Mouse (Mus musculus): ENCODE measurements around the gene Insr. TPM values are rescaled to one million over a fixed set of nuclear protein-coding genes. Genes with fewer than 3 reads are reported as not detected.
"Not testable (repeated sequence)": the region's sequence is repeated elsewhere in the genome, so short reads cannot be mapped to it uniquely, and the experiment has no call there.

Gene Insr
- 31.5 and 39.5 TPM in 2 replicates for total RNA-seq (2014; rRNA removed)
- 21.5 and 36.9 TPM in 2 replicates for polyA plus RNA-seq (2015; fragmentation: Nextera tagmentation; extraction: Ambion mirVana)

- peak; percentile 92 for DNase-seq
- peak within 1 kb of the TSS; percentile 95 for H3K4me3 ChIP-seq (ENCODE audit: low read depth, low read length)
- no peaks in the 10 kb centered on the region; the same call in 1 of the 2 replicates for H3K36me3 ChIP-seq (ENCODE audit: insufficient read depth)
- H3K4me2 ChIP-seq (ENCODE audit: low read depth) = peak within 1 kb of the TSS; percentile 82
- TF ChIP-seq CTCF (IDR thresholded peaks at IDR 0.05; ENCODE audit: low read depth) = no peak
- H3K27me3 ChIP-seq (ENCODE audit: insufficient read depth, low read length) = no peaks in the 10 kb centered on the region
- ATAC-seq = peak; percentile 96
- no peaks in the 10 kb centered on the region for H3K9me3 ChIP-seq (ENCODE audit: low read length)
- H3K4me1 ChIP-seq (ENCODE audit: insufficient read depth) = peaks cover 26% of the 10 kb centered on the region
- under 1% methylated on average over 58 of the region's 61 CpGs for WGBS
- H3K9ac ChIP-seq = peak within 1 kb of the TSS; percentile 96
- peak within 1 kb of the TSS; percentile 81 for H3K27ac ChIP-seq (ENCODE audit: low read depth, low read length)
These were observed at the start of gene Insr for GRCm38 (mm10) chr8:3278934-3279720. TSS of gene Insr (minus strand) at chr8:3279617.

GRCm38 (mm10) chr8:3327538-3328245, 48.3 kb upstream of the Insr start:
- 77% methylated on average over 8 of the region's 8 CpGs for WGBS
- no peak overlapping the region for H3K4me2 ChIP-seq (ENCODE audit: low read depth)
- H3K36me3 ChIP-seq (ENCODE audit: insufficient read depth) = no peaks in the 10 kb centered on the region
- TF ChIP-seq CTCF (IDR thresholded peaks at IDR 0.05; ENCODE audit: low read depth) = no peak
- no peaks in the 10 kb centered on the region for H3K4me1 ChIP-seq (ENCODE audit: insufficient read depth)
- H3K4me3 ChIP-seq (ENCODE audit: low read depth, low read length) = no peak overlapping the region
- H3K9me3 ChIP-seq (ENCODE audit: low read length) = no peaks in the 10 kb centered on the region
- H3K27me3 ChIP-seq (ENCODE audit: insufficient read depth, low read length) = no peaks in the 10 kb centered on the region
- no peak overlapping the region for H3K27ac ChIP-seq (ENCODE audit: low read depth, low read length)
- H3K9ac ChIP-seq = no peak overlapping the region
- ATAC-seq (no peak), DNase-seq (no peak)

GRCm38 (mm10) chr8:3327056-3327455, 47.6 kb upstream of the Insr start:
- no peak overlapping the region for H3K27ac ChIP-seq (ENCODE audit: low read depth, low read length)
- H3K4me1 ChIP-seq (ENCODE audit: insufficient read depth) = no peaks in the 10 kb centered on the region
- WGBS = 84% methylated on average over 1 of the region's 1 CpGs
- TF ChIP-seq CTCF (IDR thresholded peaks at IDR 0.05; ENCODE audit: low read depth) = no peak
- H3K27me3 ChIP-seq (ENCODE audit: insufficient read depth, low read length) = no peaks in the 10 kb centered on the region
- no peak for DNase-seq
- no peaks in the 10 kb centered on the region for H3K36me3 ChIP-seq (ENCODE audit: insufficient read depth)
- no peak for ATAC-seq
- no peak overlapping the region for H3K9ac ChIP-seq
- no peaks in the 10 kb centered on the region for H3K9me3 ChIP-seq (ENCODE audit: low read length)
- H3K4me3 ChIP-seq (ENCODE audit: low read depth, low read length) = no peak overlapping the region
- no peak overlapping the region for H3K4me2 ChIP-seq (ENCODE audit: low read depth)

- Histone ChIP-seq H3K9ac (no peak overlapping the region), H3K4me3 (ENCODE audit: low read depth, low read length) (no peak overlapping the region), H3K27ac (ENCODE audit: low read depth, low read length) (no peak overlapping the region), H3K4me1 (ENCODE audit: insufficient read depth) (no peaks in the 10 kb centered on the region), H3K9me3 (ENCODE audit: low read length) (no peaks in the 10 kb centered on the region), H3K4me2 (ENCODE audit: low read depth) (no peak overlapping the region), H3K36me3 (ENCODE audit: insufficient read depth) (no peaks in the 10 kb centered on the region), H3K27me3 (ENCODE audit: insufficient read depth, low read length) (no peaks in the 10 kb centered on the region)
- TF ChIP-seq CTCF (IDR thresholded peaks at IDR 0.05; ENCODE audit: low read depth) = no peak
- 96% methylated on average over 2 of the region's 2 CpGs for WGBS
- no peak for DNase-seq
- no peak for ATAC-seq
These were observed 44.8 kb upstream of the Insr start for GRCm38 (mm10) chr8:3324253-3324652.

- not testable (repeated sequence) for DNase-seq; ATAC-seq; H3K9ac ChIP-seq; H3K27me3 ChIP-seq (ENCODE audit: insufficient read depth, low read length); H3K9me3 ChIP-seq (ENCODE audit: low read length); H3K4me2 ChIP-seq (ENCODE audit: low read depth); H3K27ac ChIP-seq (ENCODE audit: low read depth, low read length); H3K4me1 ChIP-seq (ENCODE audit: insufficient read depth); H3K36me3 ChIP-seq (ENCODE audit: insufficient read depth); H3K4me3 ChIP-seq (ENCODE audit: low read depth, low read length)
- WGBS = 94% methylated on average over 8 of the region's 11 CpGs
These were observed 39.9 kb upstream of the Insr start for GRCm38 (mm10) chr8:3319267-3319666.

GRCm38 (mm10) chr8:3316585-3316984, 37.2 kb upstream of the Insr start:
- H3K4me3 ChIP-seq (ENCODE audit: low read depth, low read length) = no peak overlapping the region

GRCm38 (mm10) chr8:3314345-3314744, 34.9 kb upstream of the Insr start:
- H3K9me3 ChIP-seq (ENCODE audit: low read length) = no peaks in the 10 kb centered on the region
- H3K27me3 ChIP-seq (ENCODE audit: insufficient read depth, low read length) = no peaks in the 10 kb centered on the region
- 72% methylated on average over 2 of the region's 2 CpGs for WGBS
- H3K4me3 ChIP-seq (ENCODE audit: low read depth, low read length) = no peak overlapping the region
- DNase-seq (no peak), ATAC-seq (no peak)
- no peaks in the 10 kb centered on the region for H3K36me3 ChIP-seq (ENCODE audit: insufficient read depth)
- no peak for TF ChIP-seq CTCF (IDR thresholded peaks at IDR 0.05; ENCODE audit: low read depth)
- H3K4me1 ChIP-seq (ENCODE audit: insufficient read depth) = no peaks in the 10 kb centered on the region
- H3K27ac ChIP-seq (ENCODE audit: low read depth, low read length) = no peak overlapping the region
- H3K4me2 ChIP-seq (ENCODE audit: low read depth) = no peak overlapping the region
- no peak overlapping the region for H3K9ac ChIP-seq

More at GRCm38 (mm10) chr8:3316585-3316984, 37.2 kb upstream of the Insr start:
- Histone ChIP-seq H3K27me3 (ENCODE audit: insufficient read depth, low read length) (no peaks in the 10 kb centered on the region), H3K36me3 (ENCODE audit: insufficient read depth) (no peaks in the 10 kb centered on the region), H3K9me3 (ENCODE audit: low read length) (no peaks in the 10 kb centered on the region), H3K27ac (ENCODE audit: low read depth, low read length) (no peak overlapping the region), H3K4me2 (ENCODE audit: low read depth) (no peak overlapping the region), H3K4me1 (ENCODE audit: insufficient read depth) (no peaks in the 10 kb centered on the region), H3K9ac (no peak overlapping the region)
- 92% methylated on average over 5 of the region's 5 CpGs for whole genome bisulfite sequencing
- ATAC-seq (no peak), DNase-seq (no peak)
- TF ChIP-seq CTCF (IDR thresholded peaks at IDR 0.05; ENCODE audit: low read depth) = no peak
